Mouse (Mus musculus) duodenum, adult 2 months (tissue): ENCODE results near the gene P4ha1. TPM values are rescaled to one million over a fixed set of nuclear protein-coding genes. Genes with fewer than 3 reads are reported as not detected.

ENCODE experiments used
- polyA plus RNA-seq: library from polyadenylated mRNA; depleted of rRNA; stranded (reverse); fragments of >200 nt; gene quantifications from 2 replicates; pipeline ENCODE4 v1.2.3, GENCODE M21; 2012; ENCODE audit warnings: low replicate concordance; rRNA removed

P4ha1 gene
- 0.78 and 1.4 TPM in 2 replicates for polyA plus RNA-seq

GRCm38 (mm10) chr10:59323100-59323487 is at the start of gene P4ha1:
Gene P4ha1, plus strand, starts transcription at chr10:59323296.

GRCm38 (mm10) chr10:59395461-59395860 is 72.4 kb downstream of the P4ha1 start, which contains the start of gene Gm10273:
Gene Gm10273, plus strand, starts transcription at chr10:59395632.

GRCm38 (mm10) chr10:59402899-59403792 is 80.0 kb downstream of the P4ha1 start, which contains the start of gene Pla2g12b:
Gene Pla2g12b, plus strand, starts transcription at chr10:59403660.

Other genes starting within 250 kb of the P4ha1 start
- gene Sept10, start 101.4 kb upstream of the P4ha1 start, polyA plus RNA-seq: 1.2 and 1.8 TPM in 2 replicates
- gene Sowahc, start 101.3 kb upstream of the P4ha1 start, polyA plus RNA-seq: 1.5 and 1.7 TPM in 2 replicates
- gene Gm10273, start 72.3 kb downstream of the P4ha1 start, polyA plus RNA-seq: 2.0 and 2.2 TPM in 2 replicates
- 33.3 and 76.4 TPM in 2 replicates for gene Pla2g12b, start 80.4 kb downstream of the P4ha1 start, polyA plus RNA-seq
- 0.65 TPM in 1 of 2 replicates, not detected in the other for gene Oit3, start 118.5 kb downstream of the P4ha1 start, polyA plus RNA-seq